9 mouse cellular contexts compared by ENCODE assay signal in genomic region chr11:104440521-104441474, GRCm38 (mm10). TPM values are rescaled to one million over a fixed set of nuclear protein-coding genes. Genes with fewer than 3 reads are reported as not detected.
DNase-seq lines count a peak whose midpoint lies in the region; ATAC-seq and TF ChIP-seq lines count a peak whose summit lies in the region.
"Had no signal": no experiment of that assay in that cellular context is flagged by ENCODE, and none has a peak within 500 bp of the region (broad histone marks: within the 10 kb centered on the region; RNA-seq: fewer than 3 reads in every experiment).

No protein-coding gene starts in this region.

- no peak for TF ChIP-seq POLR2A in cerebellum, adult 2 months (IDR thresholded peaks at IDR 0.05; ENCODE audit: borderline replicate concordance, insufficient read depth, low read length)
- no peak for TF ChIP-seq POLR2A in limb, embryonic 14.5 days (IDR thresholded peaks at IDR 0.05; ENCODE audit: borderline replicate concordance, extremely low read depth, insufficient read depth, insufficient read length)

- H3K27me3 ChIP-seq in cerebellum, adult 2 months (ENCODE audit: control insufficient read depth, insufficient read depth, low read length) = no peaks in the 10 kb centered on the region
- H3K27me3 ChIP-seq in forebrain, embryonic 13.5 days = no peaks in the 10 kb centered on the region
- H3K27me3 ChIP-seq in limb, embryonic 14.5 days (ENCODE audit: control insufficient read depth, insufficient read depth, low read length) = no peaks in the 10 kb centered on the region
- no peaks in the 10 kb centered on the region for H3K27me3 ChIP-seq in neural tube, embryonic 12.5 days (replicated peaks)
- H3K27me3 ChIP-seq: Patski had no signal

- DNase-seq in cerebellum, adult 2 months = peak in 1 of 2 experiments; percentile 26
- no peak for DNase-seq in cerebellum, adult 18-20 months
- peak; percentile 35 for DNase-seq in ES-CJ7 (ENCODE audit: low read depth, low spot score)
- DNase-seq in limb, embryonic 14.5 days (ENCODE audit: low spot score) = peak; percentile 15
- DNase-seq in ovary, postnatal 36 days (ENCODE audit: low spot score) = no peak
- DNase-seq in left cerebral cortex, postnatal 36 days (ENCODE audit: low spot score in 2 of 2) = no peak

- H3K4me2 ChIP-seq in forebrain, embryonic 13.5 days = peak overlapping the region; percentile 78
- H3K4me2 ChIP-seq in limb, embryonic 14.5 days (replicated peaks; ENCODE audit: low read depth, low read length, severe bottlenecking) = peak overlapping the region; percentile 54
- H3K4me2 ChIP-seq in neural tube, embryonic 12.5 days (replicated peaks) = peak overlapping the region; percentile 77

- H3K9me3 ChIP-seq in forebrain, embryonic 13.5 days (replicated peaks) = no peaks in the 10 kb centered on the region
- H3K9me3 ChIP-seq in limb, embryonic 14.5 days (ENCODE audit: control insufficient read depth, low read length) = no peaks in the 10 kb centered on the region
- H3K9me3 ChIP-seq in neural tube, embryonic 12.5 days = no peaks in the 10 kb centered on the region

- no peak for TF ChIP-seq CTCF in cerebellum, adult 2 months (IDR thresholded peaks at IDR 0.05; ENCODE audit: borderline replicate concordance, insufficient read depth, low read depth, low read length)

- intact Hi-C loops in left cerebral cortex, postnatal 36 days (cut with DNase I) = loop anchor here (5.0 to 10.0 kb wide), 3 partner anchors 93 to 206 kb away; partner anchors contain the start of gene Mapt

- no peak for ATAC-seq in forebrain, embryonic 13.5 days
- no peak for ATAC-seq in limb, embryonic 14.5 days (ENCODE audit: low FRiP score, low read depth)
- ATAC-seq in neural tube, embryonic 12.5 days (ENCODE audit: low FRiP score, low read depth) = no peak

- H3K36me3 ChIP-seq in forebrain, embryonic 13.5 days (ENCODE audit: poor library complexity, severe bottlenecking) = no peaks in the 10 kb centered on the region
- no peaks in the 10 kb centered on the region for H3K36me3 ChIP-seq in limb, embryonic 14.5 days (ENCODE audit: control insufficient read depth, insufficient read depth, low read length)
- H3K36me3 ChIP-seq in neural tube, embryonic 12.5 days = no peaks in the 10 kb centered on the region

- 0 out of 2 replicates have a peak, but pooled peaks cover 5% of the 10 kb centered on the region for H3K4me1 ChIP-seq in cerebellum, adult 2 months (ENCODE audit: control insufficient read depth, insufficient read depth, low read length)
- peaks cover 39% of the 10 kb centered on the region for H3K4me1 ChIP-seq in forebrain, embryonic 13.5 days
- peaks cover 9% of the 10 kb centered on the region for H3K4me1 ChIP-seq in limb, embryonic 14.5 days (ENCODE audit: control insufficient read depth, insufficient read depth, low read length)
- H3K4me1 ChIP-seq in neural tube, embryonic 12.5 days = no peaks in the 10 kb centered on the region; the same call in 1 of the 2 replicates

- peak overlapping the region; percentile 99 for H3K9ac ChIP-seq in forebrain, embryonic 13.5 days
- H3K9ac ChIP-seq in limb, embryonic 14.5 days (ENCODE audit: low read depth, low read length, severe bottlenecking) = peak overlapping the region; percentile 99
- peak overlapping the region; percentile 98 for H3K9ac ChIP-seq in neural tube, embryonic 12.5 days

- under 1% methylated on average over 20 of the region's 20 CpGs for WGBS in cerebellum, adult 2 months
- under 1% methylated on average over 20 of the region's 20 CpGs for WGBS in forebrain, embryonic 13.5 days
- under 1% methylated on average over 20 of the region's 20 CpGs for WGBS in limb, embryonic 14.5 days
- under 1% methylated on average over 20 of the region's 20 CpGs for WGBS in neural tube, embryonic 12.5 days

- H3K4me3 ChIP-seq in cerebellum, adult 2 months (replicated peaks; ENCODE audit: insufficient read depth, low read depth, low read length) = peak overlapping the region; percentile 89
- H3K4me3 ChIP-seq in forebrain, embryonic 13.5 days = peak overlapping the region; percentile 76
- peak overlapping the region; percentile 88 for H3K4me3 ChIP-seq in limb, embryonic 14.5 days (replicated peaks; ENCODE audit: low read length)
- H3K4me3 ChIP-seq in neural tube, embryonic 12.5 days = peak overlapping the region; percentile 87

- peak overlapping the region; percentile 98; the same call in 1 of the 2 replicates for H3K27ac ChIP-seq in cerebellum, adult 2 months (ENCODE audit: insufficient read depth, low read length)
- peak overlapping the region; percentile 100 for H3K27ac ChIP-seq in forebrain, embryonic 13.5 days
- peak overlapping the region; percentile 100 for H3K27ac ChIP-seq in limb, embryonic 14.5 days (replicated peaks; ENCODE audit: low read depth, low read length)
- peak overlapping the region; percentile 100 for H3K27ac ChIP-seq in neural tube, embryonic 12.5 days

RNA-seq across cellular contexts. Expression of gene Kansl1, which starts 27.9 kb away (rescaled TPM):
- polyA plus RNA-seq in cerebellum, adult 2 months (2012; rRNA removed) = 87.7 and 91.0 TPM in 2 replicates
- 26.1 and 29.3 TPM in 2 replicates for polyA plus RNA-seq in forebrain, embryonic 13.5 days (2015; fragmentation: Nextera tagmentation; extraction: Ambion mirVana)
- 91.7 and 123 TPM in 2 replicates for polyA plus RNA-seq in limb, embryonic 14.5 days (2012; rRNA removed)
- 27.0 and 33.2 TPM in 2 replicates for polyA plus RNA-seq in limb, embryonic 14.5 days (2014; fragmentation: Nextera tagmentation; extraction: Ambion mirVana)
- polyA plus RNA-seq in neural tube, embryonic 12.5 days (2016; fragmentation: Nextera tagmentation; extraction: Ambion mirVana) = 30.9 and 34.2 TPM in 2 replicates
- 10 to 100 TPM; 69.6 to 87.1 TPM for total RNA-seq in left cerebral cortex, postnatal 36 days (2021)

Comparison
In these comparisons a context has a peak if more than half of its experiments do, and no peak if none do; other contexts are left out.
1. DNase-seq: peak in ES-CJ7 (single experiment) and limb, embryonic 14.5 days (single experiment); none in cerebellum, adult 18-20 months (0 of 2), ovary, postnatal 36 days (single experiment) and left cerebral cortex, postnatal 36 days (0 of 2).
2. Peak in every context shown above with its lines, with median percentiles within 50 percentile points of each other: H3K27ac ChIP-seq, H3K4me3 ChIP-seq, H3K4me2 ChIP-seq and H3K9ac ChIP-seq.